Mouse (Mus musculus) retina, embryonic 14.5 days (tissue): ENCODE data around the gene Sfn.
A peak's percentile ranks its signal among the peaks of the same experiment; 100 is the strongest.

Experiments used
- DNase-seq: peaks from one replicate; pipeline ENCODE4 v3.0.0-alpha.2; 2015; ENCODE audit warnings: low spot score

Gene Sfn

GRCm38 (mm10) chr4:133619473-133620136 is 17.6 kb upstream of the Sfn start:
- DNase-seq: no peak

- no peak for DNase-seq
Observed at GRCm38 (mm10) chr4:133617936-133618335, 16.0 kb upstream of the Sfn start.

- DNase-seq: no peak
Observed at GRCm38 (mm10) chr4:133615416-133615815, 13.4 kb upstream of the Sfn start.

GRCm38 (mm10) chr4:133614274-133614761 is 12.3 kb upstream of the Sfn start:
- no peak for DNase-seq

GRCm38 (mm10) chr4:133613867-133614266 is 11.9 kb upstream of the Sfn start:
- DNase-seq: no peak

GRCm38 (mm10) chr4:133613026-133613425 is 11.1 kb upstream of the Sfn start:
- DNase-seq: no peak

- no peak for DNase-seq
Observed at GRCm38 (mm10) chr4:133612416-133612815, 10.4 kb upstream of the Sfn start.

- DNase-seq: no peak
Observed at GRCm38 (mm10) chr4:133611815-133612214, 9.8 kb upstream of the Sfn start.

- peak; percentile 83 for DNase-seq
Observed at GRCm38 (mm10) chr4:133609719-133610118, 7.8 kb upstream of the Sfn start.

- DNase-seq: no peak
Observed at GRCm38 (mm10) chr4:133607284-133607683, 5.3 kb upstream of the Sfn start.

- DNase-seq: no peak
Observed at GRCm38 (mm10) chr4:133605330-133605729, 3.4 kb upstream of the Sfn start.

- no peak for DNase-seq
Observed at GRCm38 (mm10) chr4:133604856-133605255, 2.9 kb upstream of the Sfn start.

GRCm38 (mm10) chr4:133604175-133604574 is 2.2 kb upstream of the Sfn start:
- no peak for DNase-seq

- DNase-seq: no peak
Observed at GRCm38 (mm10) chr4:133603056-133603455, 1.1 kb upstream of the Sfn start.

GRCm38 (mm10) chr4:133600306-133600705 is 1.7 kb downstream of the Sfn start:
- no peak for DNase-seq

- DNase-seq: peak; percentile 81
Observed at GRCm38 (mm10) chr4:133599571-133600073, 2.3 kb downstream of the Sfn start.

GRCm38 (mm10) chr4:133599116-133599515 is 2.9 kb downstream of the Sfn start:
- no peak for DNase-seq

- DNase-seq: no peak
Observed at GRCm38 (mm10) chr4:133598616-133599015, 3.4 kb downstream of the Sfn start.

GRCm38 (mm10) chr4:133596084-133596483 is 5.9 kb downstream of the Sfn start:
- DNase-seq: no peak

GRCm38 (mm10) chr4:133595538-133595937 is 6.4 kb downstream of the Sfn start:
- DNase-seq: no peak

- DNase-seq: peak; percentile 73
Observed at GRCm38 (mm10) chr4:133592570-133592969, 9.4 kb downstream of the Sfn start.

- DNase-seq: peak; percentile 84
Observed at GRCm38 (mm10) chr4:133584059-133584951, 17.7 kb downstream of the Sfn start, which contains the start of gene Gpn2. Gpn2 (plus strand) TSS chr4:133584362.

- no peak for DNase-seq
Observed at GRCm38 (mm10) chr4:133583690-133584058, 18.3 kb downstream of the Sfn start.
